Mouse (Mus musculus) embryonic stem cell, embryonic (primary cell): ENCODE measurements around the gene Pdlim3.

Source experiments
- CTCF ChIA-PET, 4 experiments: fragments of 300-600 bp in 2 of 4; fragments of 350-600 bp in 2 of 4; sonication (Branson Sonifier 250); formaldehyde crosslinking; loops; one replicate each; lab custom pipeline; 2022; ENCODE audit warnings: inconsistent platforms in 2 of 4; lab: Charles Lee
- POLR2A ChIA-PET, 4 experiments: fragments of 300-600 bp in 2 of 4; fragments of 350-600 bp in 2 of 4; sonication (Branson Sonifier 250); formaldehyde crosslinking; loops; one replicate each; lab custom pipeline; 2022; ENCODE audit warnings: antibody characterized with exemption in 4 of 4, inconsistent platforms in 1 of 4; lab: Charles Lee

Pdlim3 gene

GRCm38 (mm10) chr8:45885775-45886174 lies 514 bp downstream of the Pdlim3 start:
- ChIA-PET POLR2A (interaction anchor here in 3 of 4 experiments (0.7 to 2.0 kb wide), 6 partner anchors 11 to 952 kb away, joined by 3 to 12 read pairs (median 4); no protein-coding TSS in a partner anchor), CTCF (interaction anchor here in 3 of 4 experiments (0.6 to 1.3 kb wide), 4 partner anchors 10 to 430 kb away, joined by 4 read pairs; no protein-coding TSS in a partner anchor)

GRCm38 (mm10) chr8:45889737-45890136 lies 4.5 kb downstream of the Pdlim3 start:
- POLR2A ChIA-PET: no interaction called here
- CTCF ChIA-PET: no interaction called here

- ChIA-PET POLR2A (no interaction called here), CTCF (interaction anchor here in 1 of 4 experiments (1.3 kb wide), 1 partner anchor 11 kb away, joined by 4 read pairs; the partner anchor contains the start of gene Pdlim3)
These were observed 11.3 kb downstream of the Pdlim3 start for GRCm38 (mm10) chr8:45896590-45896989.

GRCm38 (mm10) chr8:45899783-45900182 lies 14.5 kb downstream of the Pdlim3 start:
- POLR2A ChIA-PET: no interaction called here
- CTCF ChIA-PET: no interaction called here

GRCm38 (mm10) chr8:45901626-45902025 lies 16.4 kb downstream of the Pdlim3 start:
- CTCF ChIA-PET: no interaction called here

GRCm38 (mm10) chr8:45903659-45904058 lies 18.4 kb downstream of the Pdlim3 start:
- POLR2A ChIA-PET: interaction anchor here in 1 of 4 experiments (0.6 kb wide), 1 partner anchor 48 kb away, joined by 8 read pairs; no protein-coding TSS in a partner anchor
- CTCF ChIA-PET: no interaction called here

More at GRCm38 (mm10) chr8:45901626-45902025, 16.4 kb downstream of the Pdlim3 start:
- POLR2A ChIA-PET: interaction anchor here in 1 of 4 experiments (1.0 kb wide), 1 partner anchor 8 kb away, joined by 3 read pairs; no protein-coding TSS in a partner anchor

- ChIA-PET CTCF (interaction anchor here in 1 of 4 experiments (0.7 kb wide), 1 partner anchor 14 kb away, joined by 4 read pairs; no protein-coding TSS in a partner anchor), POLR2A (interaction anchor here in 1 of 4 experiments (1.8 kb wide), 1 partner anchor 20 kb away, joined by 4 read pairs; the partner anchor contains the start of gene Pdlim3)
These were observed 20.5 kb downstream of the Pdlim3 start for GRCm38 (mm10) chr8:45905591-45906250.

GRCm38 (mm10) chr8:45906251-45906619 lies 21.0 kb downstream of the Pdlim3 start:
- ChIA-PET CTCF (no interaction called here), POLR2A (interaction anchor here in 1 of 4 experiments (1.8 kb wide), 1 partner anchor 21 kb away, joined by 4 read pairs; the partner anchor contains the start of gene Pdlim3)

- ChIA-PET POLR2A (no interaction called here), CTCF (no interaction called here)
These were observed 28.4 kb downstream of the Pdlim3 start for GRCm38 (mm10) chr8:45913707-45914106.

- CTCF ChIA-PET: no interaction called here
- POLR2A ChIA-PET: no interaction called here
These were observed 31.2 kb downstream of the Pdlim3 start for GRCm38 (mm10) chr8:45916496-45916895.

- POLR2A ChIA-PET: no interaction called here
- CTCF ChIA-PET: no interaction called here
These were observed 31.9 kb downstream of the Pdlim3 start for GRCm38 (mm10) chr8:45917040-45917679.

GRCm38 (mm10) chr8:45918891-45919290 lies 33.6 kb downstream of the Pdlim3 start:
- CTCF ChIA-PET: interaction anchor here in 1 of 4 experiments (0.6 kb wide), 1 partner anchor 13 kb away, joined by 4 read pairs; no protein-coding TSS in a partner anchor
- POLR2A ChIA-PET: interaction anchor here in 2 of 4 experiments (0.7 to 1.4 kb wide), 2 partner anchors 57 to 903 kb away, joined by 3 read pairs; partner anchors contain the start of gene Ufsp2 (in 1 of the 2)

- ChIA-PET CTCF (interaction anchor here in 1 of 4 experiments (0.7 kb wide), 1 partner anchor 26 kb away, joined by 3 read pairs; no protein-coding TSS in a partner anchor), POLR2A (no interaction called here)
These were observed 35.1 kb downstream of the Pdlim3 start for GRCm38 (mm10) chr8:45920392-45920791.

GRCm38 (mm10) chr8:45922116-45922515 lies 36.9 kb downstream of the Pdlim3 start:
- ChIA-PET POLR2A (no interaction called here), CTCF (interaction anchor here in 2 of 4 experiments (0.8 to 1.1 kb wide), 2 partner anchors 12 kb away, joined by 3 read pairs; partner anchors contain the start of gene Ccdc110 (in 2 of the 2))

GRCm38 (mm10) chr8:45934582-45935014 lies 49.3 kb downstream of the Pdlim3 start, which contains the start of gene Ccdc110:
TSS of gene Ccdc110 (plus strand) at chr8:45934619.
- POLR2A ChIA-PET: interaction anchor here in 3 of 4 experiments (0.6 to 1.1 kb wide), 3 partner anchors 276 to 581 kb away, joined by 4 to 6 read pairs (median 5); partner anchors contain the start of gene Slc25a4 (in 1 of the 3)
- CTCF ChIA-PET: interaction anchor here (0.6 to 3.3 kb wide), 45 partner anchors 12 to 1344 kb away, joined by 3 to 22 read pairs (median 4); partner anchors contain the start of gene Fam149a (in 1 of the 4)

GRCm38 (mm10) chr8:45936986-45937385 lies 51.7 kb downstream of the Pdlim3 start:
- CTCF ChIA-PET: interaction anchor here in 1 of 4 experiments (3.3 kb wide), 1 partner anchor 141 kb away, joined by 22 read pairs; no protein-coding TSS in a partner anchor
- POLR2A ChIA-PET: no interaction called here

GRCm38 (mm10) chr8:45946283-45946682 lies 61.0 kb downstream of the Pdlim3 start:
- POLR2A ChIA-PET: no interaction called here
- CTCF ChIA-PET: no interaction called here

GRCm38 (mm10) chr8:45950622-45951021 lies 65.4 kb downstream of the Pdlim3 start:
- POLR2A ChIA-PET: interaction anchor here in 1 of 4 experiments (1.2 kb wide), 1 partner anchor 49 kb away, joined by 8 read pairs; the partner anchor contains the start of gene Lrp2bp

More at GRCm38 (mm10) chr8:45950622-45951021, 65.4 kb downstream of the Pdlim3 start:
- CTCF ChIA-PET: interaction anchor here in 2 of 4 experiments (0.6 to 0.9 kb wide), 3 partner anchors 16 to 1157 kb away, joined by 3 to 4 read pairs (median 3); partner anchors contain the start of gene Ccdc110 (in 1 of the 2)
